In the genomic region with DNA sequence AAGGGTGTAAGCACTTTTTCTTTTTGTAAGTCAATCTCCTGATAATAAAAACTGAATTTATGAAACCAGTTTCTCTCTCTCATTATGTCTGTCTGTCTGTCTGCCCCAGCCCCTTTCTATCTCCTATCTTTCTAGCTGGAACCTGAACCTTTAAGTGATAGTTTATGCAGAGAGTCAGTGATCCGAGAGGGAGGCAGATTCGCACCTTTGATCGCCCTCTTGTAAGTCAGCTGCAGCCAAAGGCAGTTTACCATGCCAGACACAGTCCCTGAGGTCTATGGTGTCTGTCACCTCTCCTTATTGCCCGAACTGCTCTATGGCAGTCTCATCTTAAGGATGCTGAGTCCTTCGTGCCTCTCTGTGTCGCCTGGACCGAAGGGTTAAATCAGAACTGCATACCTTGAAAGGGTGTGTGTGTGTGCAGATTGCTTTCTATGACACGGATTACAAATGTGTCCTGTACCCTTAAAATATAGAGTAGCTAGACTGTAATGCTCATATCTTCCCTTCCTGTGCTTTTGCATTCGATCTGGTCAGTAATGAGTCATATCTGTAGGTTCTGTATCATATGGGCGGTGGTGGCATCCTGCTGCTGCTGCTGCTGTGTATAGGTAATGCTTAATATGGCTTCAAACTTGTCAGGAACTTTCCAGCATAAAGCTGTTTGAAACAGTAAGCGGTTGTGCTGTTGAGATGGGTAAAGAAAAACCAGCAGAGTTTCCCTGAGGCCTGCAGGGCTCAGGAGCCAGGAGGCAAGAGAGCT, we compare ENCODE assay signal across 11 mouse cellular contexts. TPM values are rescaled to one million over a fixed set of nuclear protein-coding genes. Genes with fewer than 3 reads are reported as not detected.
DNase-seq lines count a peak whose midpoint lies in the region; ATAC-seq and TF ChIP-seq lines count a peak whose summit lies in the region.
"Had no signal": no experiment of that assay in that cellular context is flagged by ENCODE, and none has a peak within 500 bp of the region (broad histone marks: within the 10 kb centered on the region; RNA-seq: fewer than 3 reads in every experiment).

No protein-coding gene starts in this region.

- TF ChIP-seq RAD21 in MEL (IDR thresholded peaks at IDR 0.05; ENCODE audit: low read depth, low read length): no peak

- H3K27me3 ChIP-seq in kidney, adult 2 months (replicated peaks; ENCODE audit: control insufficient read depth, insufficient read depth, low read length): no peaks in the 10 kb centered on the region
- H3K27me3 ChIP-seq in MEL (ENCODE audit: control insufficient read depth in 1 of 2, insufficient read depth in 2 of 2, low read length in 2 of 2): no peaks in the 10 kb centered on the region
- H3K27me3 ChIP-seq: liver, embryonic 13.5 days; Patski had no signal

- peak overlapping the region; percentile 86 for H3K27ac ChIP-seq in kidney, adult 2 months (ENCODE audit: insufficient read depth, low read depth, low read length)
- H3K27ac ChIP-seq in MEL (ENCODE audit: control insufficient read depth, low read depth, low read length): no peak overlapping the region
- H3K27ac ChIP-seq in macrophage: peak overlapping the region; percentile 81
- H3K27ac ChIP-seq: liver, embryonic 13.5 days had no signal

- H3K4me3 ChIP-seq in kidney, adult 2 months (ENCODE audit: insufficient read depth, low read depth, low read length): peak overlapping the region; percentile 37; the same call in 1 of the 2 replicates
- no peak overlapping the region for H3K4me3 ChIP-seq in MEL (ENCODE audit: control insufficient read depth in 1 of 2, insufficient read depth in 1 of 2, low read depth in 2 of 2, low read length in 2 of 2)
- H3K4me3 ChIP-seq in macrophage (ENCODE audit: inconsistent target): peak overlapping the region; percentile 53
- H3K4me3 ChIP-seq: liver, embryonic 13.5 days had no signal

- TF ChIP-seq POLR2A in kidney, adult 2 months (IDR thresholded peaks at IDR 0.05; ENCODE audit: low read depth, low read length): no peak
- no peak for TF ChIP-seq POLR2A in MEL (IDR thresholded peaks at IDR 0.05; ENCODE audit: control insufficient read depth in 1 of 2, insufficient read depth in 1 of 2, low read depth in 1 of 2, low read length in 2 of 2, poor library complexity in 1 of 2)

- DNase-seq in kidney, adult 2 months: peak; percentile 56
- no peak for DNase-seq in kidney, postnatal 4 days
- peak; percentile 55 for DNase-seq in CD4-positive, CD25-positive, alpha-beta regulatory T cell, adult 2 months (ENCODE audit: low read depth, low spot score)
- peak; percentile 23 for DNase-seq in MEL (ENCODE audit: low read depth, low spot score)
- no peak for DNase-seq in ovary, postnatal 10 days (ENCODE audit: low spot score)
- DNase-seq in retina, embryonic 14.5 days (ENCODE audit: low spot score): no peak
- DNase-seq: cerebellum, postnatal 25 days; liver, embryonic 13.5 days had no signal

- WGBS in kidney, adult 2 months: 43% methylated on average over 11 of the region's 11 CpGs
- 81% methylated on average over 11 of the region's 11 CpGs for WGBS in macrophage (ENCODE audit: missing documents)

- peaks cover 24% of the 10 kb centered on the region; the same call in 1 of the 2 replicates for H3K4me1 ChIP-seq in kidney, adult 2 months (ENCODE audit: control insufficient read depth, insufficient read depth, low read length)
- H3K4me1 ChIP-seq in MEL (ENCODE audit: control insufficient read depth in 1 of 2, insufficient read depth in 2 of 2, low read length in 2 of 2): peaks cover 3 to 22% of the 10 kb centered on the region in 2 experiments

- H3K79me2 ChIP-seq in MEL (ENCODE audit: control insufficient read depth, insufficient read depth, low read length, poor library complexity): peaks cover 12% of the 10 kb centered on the region
- H3K79me2 ChIP-seq in macrophage (ENCODE audit: inconsistent target): peaks cover 84% of the 10 kb centered on the region

- no peak for TF ChIP-seq EP300 in MEL (IDR thresholded peaks at IDR 0.05; ENCODE audit: low read depth in 1 of 2, low read length in 2 of 2)

- H3K9me3 ChIP-seq in MEL (replicated peaks; ENCODE audit: insufficient read depth, low read length): no peaks in the 10 kb centered on the region
- H3K9me3 ChIP-seq: liver, embryonic 13.5 days had no signal

- ATAC-seq in cerebellum, adult (ENCODE audit: insufficient number of reproducible peaks, low FRiP score, low TSS enrichment): no peak

- no peak overlapping the region for H3K9ac ChIP-seq in MEL (ENCODE audit: control insufficient read depth, low read depth, low read length, poor library complexity, severe bottlenecking)
- H3K9ac ChIP-seq: liver, embryonic 13.5 days had no signal

- TF ChIP-seq CTCF in kidney, adult 2 months (conservative IDR thresholded peaks at IDR 0.05; ENCODE audit: insufficient read depth, insufficient read length, low read depth, low read length): no peak
- no peak for TF ChIP-seq CTCF in MEL (IDR thresholded peaks at IDR 0.05 in 2 of 3, conservative IDR thresholded peaks at IDR 0.05 in 1 of 3; ENCODE audit: control insufficient read depth in 1 of 3, insufficient read depth in 1 of 3, low read depth in 2 of 3, low read length in 3 of 3, poor library complexity in 1 of 3, severe bottlenecking in 1 of 3)

- H3K36me3 ChIP-seq in kidney, adult 2 months (ENCODE audit: control insufficient read depth, insufficient read depth, low read length): no peaks in the 10 kb centered on the region
- H3K36me3 ChIP-seq in MEL (ENCODE audit: control insufficient read depth in 1 of 2, insufficient read depth in 2 of 2, low read length in 2 of 2) (peaks cover 0 to 14% of the 10 kb centered on the region in 2 experiments; a peak in 3 of 4 replicates), macrophage (ENCODE audit: inconsistent target) (no peaks in the 10 kb centered on the region)
- H3K36me3 ChIP-seq: liver, embryonic 13.5 days had no signal

TF ChIP-seq in MEL, 35 proteins besides CTCF, POLR2A, EP300 and RAD21:
- TF ChIP-seq MYC (IDR thresholded peaks at IDR 0.05; ENCODE audit: low read depth, low read length) (no peak), GABPA (IDR thresholded peaks at IDR 0.05; ENCODE audit: low read depth, low read length) (no peak), CHD2 (IDR thresholded peaks at IDR 0.05; ENCODE audit: low read length) (no peak), JUND (IDR thresholded peaks at IDR 0.05; ENCODE audit: low read depth, low read length) (no peak), TCF12 (IDR thresholded peaks at IDR 0.05; ENCODE audit: low read depth, low read length) (no peak), ZMIZ1 (IDR thresholded peaks at IDR 0.05; ENCODE audit: low read depth, low read length) (no peak), ZNF384 (IDR thresholded peaks at IDR 0.05; ENCODE audit: low read depth, low read length) (no peak), RCOR1 (IDR thresholded peaks at IDR 0.05; ENCODE audit: low read depth, low read length) (no peak), CHD1 (IDR thresholded peaks at IDR 0.05; ENCODE audit: low read depth, low read length) (no peak)
TF ChIP-seq in MEL: peak in this region for 0.

RNA-seq across cellular contexts. Expression of gene Plekhb2, which starts 2.5 kb away (rescaled TPM):
- 195 and 227 TPM in 2 replicates for polyA plus RNA-seq in kidney, adult 2 months (2012; rRNA removed)
- total RNA-seq in MEL (2012; rRNA removed): 14.6 and 16.8 TPM in 2 replicates
- 10 to 100 TPM in 1 of 2 experiments, not detected in 1; 22.2 TPM for polyA plus RNA-seq in MEL (2012; ENCODE audit: insufficient read depth in 1 of 2, insufficient read length in 2 of 2, low read depth in 1 of 2, low replicate concordance in 2 of 2, missing spikeins in 1 of 2)
- total RNA-seq in macrophage (2018; cell fraction: chromatin; rRNA removed): 10 to 100 TPM; 30.8 to 82.0 (median 54.7) TPM
- total RNA-seq in macrophage (2018; cell fraction: cytosol; rRNA removed): 100 to 1,000 TPM in 18 of 26 experiments, 10 to 100 TPM in 8; 89.8 to 155 (median 119) TPM
- 100 to 1,000 TPM in 5 of 26 experiments, 10 to 100 TPM in 21; 63.3 to 114 (median 81.8) TPM for total RNA-seq in macrophage (2018; cell fraction: nucleus; rRNA removed)
- polyA plus RNA-seq in macrophage (2018): 93.5 to 132 TPM (median 125 TPM) in 3 replicates

RNA-seq across cellular contexts. Expression of gene Fam168b, which starts 9.4 kb away (rescaled TPM):
- polyA plus RNA-seq in kidney, adult 2 months (2012; rRNA removed): 236 and 254 TPM in 2 replicates
- 72.7 and 78.9 TPM in 2 replicates for total RNA-seq in MEL (2012; rRNA removed)
- polyA plus RNA-seq in MEL (2012; ENCODE audit: insufficient read depth in 1 of 2, insufficient read length in 2 of 2, low read depth in 1 of 2, low replicate concordance in 2 of 2, missing spikeins in 1 of 2): 100 to 1,000 TPM in 1 of 2 experiments, 10 to 100 TPM in 1; 97.4 to 136 TPM
- total RNA-seq in macrophage (2018; cell fraction: chromatin; rRNA removed): 100 to 1,000 TPM in 3 of 26 experiments, 10 to 100 TPM in 23; 32.3 to 116 (median 75.6) TPM
- total RNA-seq in macrophage (2018; cell fraction: cytosol; rRNA removed): 100 to 1,000 TPM in 12 of 26 experiments, 10 to 100 TPM in 14; 60.4 to 134 (median 84.7) TPM
- total RNA-seq in macrophage (2018; cell fraction: nucleus; rRNA removed): 100 to 1,000 TPM in 2 of 26 experiments, 10 to 100 TPM in 24; 51.3 to 115 (median 78.1) TPM
- polyA plus RNA-seq in macrophage (2018): 86.8 to 105 TPM (median 101 TPM) in 3 replicates

Comparison
In these comparisons a context has a peak if more than half of its experiments do, and no peak if none do; other contexts are left out.
1. DNase-seq: peak in kidney, adult 2 months (single experiment), CD4-positive, CD25-positive, alpha-beta regulatory T cell, adult 2 months (single experiment) and MEL (single experiment); none in kidney, postnatal 4 days (0 of 2), ovary, postnatal 10 days (single experiment) and retina, embryonic 14.5 days (single experiment).
2. H3K4me3 ChIP-seq: peak in kidney, adult 2 months (single experiment) and macrophage (single experiment); none in MEL (0 of 2).